Mouse (Mus musculus): Measurements from ENCODE around the gene Srrm1. TPM values are rescaled to one million over a fixed set of nuclear protein-coding genes. Genes with fewer than 3 reads are reported as not detected.

The Srrm1 gene
- polyA plus RNA-seq (2015; fragmentation: Nextera tagmentation; extraction: Ambion mirVana): 83.9 and 98.5 TPM in 2 replicates

GRCm38 (mm10) chr4:135353066-135353793, at the start of gene Srrm1:
Gene Srrm1 (minus strand): TSS chr4:135353321.

GRCm38 (mm10) chr4:135397991-135398390, 44.9 kb upstream of the Srrm1 start, which contains the start of gene Ncmap:
Gene Ncmap (minus strand): TSS chr4:135398227.

GRCm38 (mm10) chr4:135272640-135273306, 80.3 kb downstream of the Srrm1 start, which contains the start of gene Clic4:
Gene Clic4 (minus strand): TSS chr4:135272814.

Other genes starting within 250 kb of the Srrm1 start
- gene Runx3, start 232.7 kb downstream of the Srrm1 start, polyA plus RNA-seq (2015; fragmentation: Nextera tagmentation; extraction: Ambion mirVana): 0.17 and 0.28 TPM in 2 replicates
- 88.9 and 98.4 TPM in 2 replicates for gene Clic4, start 80.5 kb downstream of the Srrm1 start, polyA plus RNA-seq (2015; fragmentation: Nextera tagmentation; extraction: Ambion mirVana)
- 1.1 TPM in 2 replicates for gene Ncmap, start 44.9 kb upstream of the Srrm1 start, polyA plus RNA-seq (2015; fragmentation: Nextera tagmentation; extraction: Ambion mirVana)
- 6.2 and 7.7 TPM in 2 replicates for gene Rcan3, start 80.5 kb upstream of the Srrm1 start, polyA plus RNA-seq (2015; fragmentation: Nextera tagmentation; extraction: Ambion mirVana)
- gene Stpg1, start 141.5 kb upstream of the Srrm1 start, polyA plus RNA-seq (2015; fragmentation: Nextera tagmentation; extraction: Ambion mirVana): 0.06 and 0.12 TPM in 2 replicates
- 1.5 and 2.6 TPM in 2 replicates for gene Nipal3, start 141.7 kb upstream of the Srrm1 start, polyA plus RNA-seq (2015; fragmentation: Nextera tagmentation; extraction: Ambion mirVana)
- gene Grhl3, start 220.3 kb upstream of the Srrm1 start, polyA plus RNA-seq (2015; fragmentation: Nextera tagmentation; extraction: Ambion mirVana): 0.83 TPM in 1 of 2 replicates, not detected in the other

All from skeletal muscle tissue, postnatal 0 days (tissue).